Mouse (Mus musculus) layer of hippocampus, adult 2 months (tissue): ENCODE measurements around the gene Brk1. TPM values are rescaled to one million over a fixed set of nuclear protein-coding genes. Genes with fewer than 3 reads are reported as not detected.

ENCODE experiments used
- DNase-seq, 2 experiments: peaks; one replicate each; pipeline ENCODE4 v3.0.0; 2022; ENCODE audit warnings: low spot score in 2 of 2
- H3K27ac ChIP-seq: fragments of 200-600 bp; 2 replicates; pipeline ENCODE4 v1.8.1; 2022
- H3K4me3 ChIP-seq: fragments of 200-600 bp; 2 replicates; pipeline ENCODE4 v1.8.1; 2022; ENCODE audit warnings: mild to moderate bottlenecking
- CTCF ChIP-seq: fragments of 200-600 bp; conservative IDR thresholded peaks from 2 replicates; pipeline ENCODE4 v1.8.1; 2022; ENCODE audit warnings: antibody characterized with exemption, mild to moderate bottlenecking, moderate library complexity
- long read RNA-seq, 2 experiments: library from polyadenylated mRNA; stranded (forward); transcript quantifications; one replicate each; pipeline ENCODE4 v2.0.0; 2021; ENCODE audit warnings: borderline mapping rate in 2 of 2
- total RNA-seq, 2 experiments: library from RNA; stranded (reverse); gene quantifications; 2 replicates each; pipeline ENCODE4 v1.2.3; 2021

The Brk1 gene
- total RNA-seq, result 100 to 1,000 TPM; 211 to 234 TPM
- long read RNA-seq, experiment 1, transcript Brk1-201 (3 exons, 1,095 nt), result major isoform, 56 of 116 reads
- long read RNA-seq, experiment 1, partial matches to known transcripts, result 59 of 116 reads
- long read RNA-seq, experiment 1, other reads (novel, unspliced or antisense), result 1 of 116 reads
- long read RNA-seq, experiment 2, transcript Brk1-201 (3 exons, 1,095 nt), result major isoform, 94 of 151 reads
- long read RNA-seq, experiment 2, partial matches to known transcripts, result 57 of 151 reads
- long read RNA-seq, experiment 2, other reads (novel, unspliced or antisense), result 0 of 151 reads

DNA sequence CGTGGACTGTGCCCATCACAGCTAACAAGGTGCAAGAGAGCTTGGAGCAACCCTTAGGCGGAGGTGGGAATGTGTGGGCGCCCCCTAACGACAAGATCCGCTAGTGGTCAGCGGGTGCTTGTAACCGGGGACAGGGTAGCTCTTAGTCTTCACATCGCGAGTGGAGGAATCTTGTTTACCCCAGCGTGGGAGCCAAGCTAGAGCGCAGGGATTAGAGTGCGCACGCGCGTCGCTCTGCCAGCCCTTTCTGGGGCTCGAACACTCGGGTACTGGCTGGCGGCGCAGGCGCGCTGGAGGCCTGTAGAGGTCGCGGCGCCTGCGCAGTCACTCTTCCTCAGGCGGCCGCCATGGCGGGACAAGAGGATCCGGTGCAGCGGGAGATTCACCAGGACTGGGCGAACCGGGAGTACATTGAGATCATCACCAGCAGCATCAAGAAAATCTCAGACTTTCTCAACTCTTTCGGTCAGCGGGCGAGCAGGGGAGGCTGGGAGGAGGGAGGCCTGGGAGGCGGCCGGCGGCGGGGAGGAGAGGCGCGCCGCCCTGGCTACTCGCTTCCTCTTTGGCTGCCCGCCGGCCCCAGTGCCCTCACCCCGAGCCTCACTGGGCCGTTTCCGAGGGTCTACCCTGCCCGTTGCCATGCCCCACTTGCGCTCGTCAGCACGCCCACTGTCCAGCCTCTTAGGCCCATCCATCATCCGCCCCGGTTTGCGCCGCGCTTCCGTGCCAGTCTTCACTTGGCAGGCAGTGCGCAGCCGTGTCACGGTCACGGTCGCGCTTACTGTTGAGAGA, at the start of gene Brk1:
Gene Brk1 (plus strand): TSS at position 341 of the 792 bp plus-strand sequence.
- peak within 1 kb of the TSS; percentile 95 for H3K4me3 ChIP-seq
- peak; percentile 89 to 92 for DNase-seq
- H3K27ac ChIP-seq, result peak within 1 kb of the TSS; percentile 96
- TF ChIP-seq CTCF, result peak; percentile 78

DNA sequence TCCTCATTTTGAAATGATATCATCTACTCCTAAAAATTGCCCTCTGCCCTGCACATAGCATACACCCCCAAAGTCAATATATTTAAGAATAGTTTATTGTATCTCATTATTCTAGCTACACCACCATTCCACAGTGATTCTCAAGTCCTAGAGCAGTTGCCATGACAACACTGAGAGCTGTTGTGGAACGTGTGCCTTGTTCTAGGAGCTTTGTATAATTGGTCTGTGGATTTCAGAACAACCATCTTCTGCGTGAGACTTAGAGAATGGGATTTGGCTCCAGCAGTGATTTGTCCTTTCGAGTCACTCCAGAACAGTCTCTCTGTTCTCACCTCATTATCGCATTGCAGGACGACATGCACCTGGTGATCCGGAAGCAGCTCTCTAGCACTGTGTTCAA, 44.8 kb upstream of the Brk1 start:
- H3K27ac ChIP-seq, result no peak overlapping the region
- no peak for DNase-seq
- H3K4me3 ChIP-seq, result no peak overlapping the region
- TF ChIP-seq CTCF, result no peak

DNA sequence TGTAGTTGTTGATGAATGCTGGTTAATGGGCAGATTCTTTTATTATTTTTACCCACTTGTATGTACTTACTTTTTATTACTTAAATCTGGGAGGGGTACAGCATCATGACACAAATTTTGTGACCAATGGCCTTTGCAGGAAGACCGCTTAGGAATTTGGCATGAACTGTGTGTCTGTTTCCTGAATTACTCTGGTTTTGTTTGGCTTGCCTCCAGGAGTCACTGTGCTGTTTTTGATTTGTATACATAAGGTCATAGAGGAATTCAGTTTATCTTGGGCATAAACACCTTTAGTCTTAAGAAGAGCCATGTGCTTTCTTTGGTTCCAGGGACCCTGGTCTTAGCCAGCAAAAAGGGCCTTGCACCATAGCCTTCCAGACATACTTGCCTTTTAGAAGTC, 40.0 kb upstream of the Brk1 start:
- no peak for DNase-seq
- H3K27ac ChIP-seq, result no peak overlapping the region
- no peak for TF ChIP-seq CTCF
- no peak overlapping the region for H3K4me3 ChIP-seq

DNA sequence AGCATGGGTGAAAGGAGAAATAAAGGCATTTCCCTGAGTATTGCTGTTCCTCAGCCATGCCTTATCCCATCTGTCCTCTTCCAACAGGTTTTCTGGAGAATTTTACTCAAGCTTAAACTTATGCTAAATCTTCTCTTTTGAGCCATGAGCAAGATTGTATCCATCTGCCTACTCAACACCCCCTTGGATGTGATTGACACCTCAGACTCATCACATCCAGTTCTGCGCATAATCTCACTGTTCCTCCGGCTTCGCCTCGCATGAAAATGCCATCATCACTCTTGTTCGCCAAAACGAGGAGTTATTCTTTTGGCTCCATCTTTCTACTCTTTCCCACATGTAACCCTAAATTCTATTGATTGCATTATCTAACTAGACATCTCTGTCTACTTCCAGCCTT, 28.5 kb upstream of the Brk1 start:
- Histone ChIP-seq H3K27ac (peak overlapping the region; percentile 88), H3K4me3 (no peak overlapping the region)
- DNase-seq, result peak; percentile 25 to 76
- TF ChIP-seq CTCF, result no peak

DNA sequence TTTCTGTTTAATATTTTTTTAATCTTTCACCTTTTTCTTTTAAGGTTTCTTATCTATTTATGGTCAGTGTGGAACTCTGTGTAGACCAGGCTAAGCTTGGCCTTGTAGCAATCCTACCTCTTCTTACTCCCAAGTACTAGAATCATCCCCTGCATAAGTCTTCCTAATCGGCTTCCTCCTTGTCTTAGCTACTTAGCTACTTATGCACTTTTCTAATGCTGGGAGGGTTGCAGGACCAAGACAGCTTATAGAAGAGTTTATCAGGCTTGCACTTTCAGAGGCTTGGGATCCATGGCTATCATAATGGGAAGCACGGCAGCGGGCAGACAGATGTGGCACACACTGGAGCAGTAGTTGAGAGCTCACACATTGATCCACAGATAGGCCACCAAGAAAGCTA, 25.3 kb upstream of the Brk1 start:
- no peak for TF ChIP-seq CTCF
- Histone ChIP-seq H3K27ac (no peak overlapping the region), H3K4me3 (no peak overlapping the region)
- no peak for DNase-seq

GRCm38 (mm10) chr6:113583023-113583422, 21.5 kb upstream of the Brk1 start:
- TF ChIP-seq CTCF, result no peak
- no peak for DNase-seq
- Histone ChIP-seq H3K4me3 (no peak overlapping the region), H3K27ac (no peak overlapping the region)

GRCm38 (mm10) chr6:113585065-113585464, 19.5 kb upstream of the Brk1 start:
- no peak for TF ChIP-seq CTCF
- no peak for DNase-seq
- H3K4me3 ChIP-seq, result no peak overlapping the region
- no peak overlapping the region for H3K27ac ChIP-seq

DNA sequence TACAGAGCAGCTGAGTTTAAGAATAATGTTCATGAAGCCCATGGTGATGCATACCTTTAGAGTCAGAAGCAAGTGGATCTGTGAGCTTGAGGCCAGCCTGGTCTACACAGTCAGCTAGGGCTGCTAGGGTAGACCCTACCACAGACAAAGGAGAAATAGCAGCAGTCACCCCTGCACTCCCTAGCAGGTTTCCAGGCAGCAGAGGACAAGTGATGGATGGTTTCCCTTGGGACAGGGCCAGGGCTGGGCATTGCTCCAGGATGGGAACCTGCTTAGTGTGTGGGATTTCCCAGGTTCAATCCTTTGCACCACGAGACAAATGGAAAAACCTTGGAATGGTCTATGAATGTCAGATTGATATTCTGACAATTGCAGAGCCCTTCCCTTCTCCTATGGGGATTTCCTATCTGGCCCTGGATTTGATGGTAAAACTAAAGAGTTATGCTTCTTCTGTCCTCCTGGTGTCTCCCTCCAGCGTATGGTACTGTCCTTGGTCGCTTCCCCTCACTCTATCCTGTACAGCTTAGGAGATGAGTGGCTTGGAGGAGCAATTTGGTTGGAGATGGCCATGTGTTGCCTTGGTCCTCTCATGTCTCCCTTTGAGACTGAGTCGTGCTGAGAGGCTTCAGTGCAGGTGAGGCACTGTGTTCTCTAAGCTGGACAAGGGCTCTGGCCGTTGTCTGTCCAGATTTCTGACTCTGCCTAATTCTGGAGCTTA, 17.9 kb upstream of the Brk1 start:
- Histone ChIP-seq H3K27ac (no peak overlapping the region), H3K4me3 (no peak overlapping the region)
- TF ChIP-seq CTCF, result 0 out of 2 replicates have a peak, but pooled peaks have one; percentile 21
- DNase-seq, result no peak

DNA sequence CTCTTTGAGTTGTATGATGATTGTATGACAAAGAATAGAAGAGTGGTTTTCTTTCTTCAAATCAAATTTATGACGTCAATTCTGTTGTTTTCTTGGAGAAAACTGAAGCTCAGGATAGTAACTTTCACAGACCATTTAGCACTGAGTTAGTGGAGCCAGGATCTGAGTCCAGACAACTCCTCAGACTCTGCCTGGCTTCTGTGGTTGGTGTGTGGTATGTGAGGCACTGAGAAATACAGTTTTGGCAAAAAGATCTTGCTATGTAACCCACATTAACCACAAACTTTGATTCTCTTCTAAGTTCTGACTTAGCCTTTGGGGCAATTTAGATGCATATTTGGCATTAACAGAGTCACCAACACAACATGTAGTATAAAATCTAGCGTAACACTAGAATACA, 11.9 kb upstream of the Brk1 start:
- TF ChIP-seq CTCF, result no peak
- Histone ChIP-seq H3K4me3 (no peak overlapping the region), H3K27ac (no peak overlapping the region)
- no peak for DNase-seq

DNA sequence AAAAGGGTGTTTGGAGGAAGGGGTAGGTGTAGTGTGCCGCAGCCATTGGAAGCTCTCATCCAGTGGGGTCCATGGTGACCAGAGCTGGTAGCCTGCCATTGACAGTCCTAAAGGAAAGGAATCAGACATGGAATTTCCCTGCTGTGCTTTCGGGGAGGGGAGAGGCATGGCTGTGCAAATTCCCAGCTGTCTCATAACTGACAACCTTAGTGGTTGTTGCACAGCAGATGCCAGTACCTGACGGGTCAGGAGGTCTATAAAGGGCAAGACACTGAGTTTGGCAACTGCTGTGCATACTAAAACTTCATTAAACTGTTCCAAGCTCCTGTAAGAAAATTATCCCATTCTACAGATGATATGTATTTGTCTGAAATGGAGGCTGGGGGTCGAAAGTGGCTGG, 6.6 kb upstream of the Brk1 start:
- H3K4me3 ChIP-seq, result no peak overlapping the region
- TF ChIP-seq CTCF, result no peak
- H3K27ac ChIP-seq, result no peak overlapping the region

DNA sequence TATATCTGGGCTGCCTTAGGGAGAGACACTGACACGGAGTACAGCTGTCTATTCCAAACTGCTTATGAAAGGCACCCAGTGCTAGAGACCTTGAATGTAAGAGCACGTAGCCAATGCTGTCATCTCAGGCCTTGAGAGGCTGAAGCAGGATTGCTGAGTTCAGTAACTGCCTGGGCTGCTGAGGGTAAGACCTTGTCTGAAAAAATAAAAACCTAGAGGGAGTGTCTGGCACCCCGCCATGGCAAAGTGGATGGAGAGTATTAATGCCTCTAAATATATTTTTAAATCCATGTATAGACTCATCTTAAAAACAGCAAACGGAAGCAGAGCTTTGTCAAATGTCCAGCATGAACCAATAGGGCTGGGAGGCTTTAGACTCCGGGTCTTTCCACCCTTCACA, 4.7 kb upstream of the Brk1 start:
- H3K4me3 ChIP-seq, result no peak overlapping the region; the same call in 1 of the 2 replicates
- no peak for DNase-seq
- no peak for TF ChIP-seq CTCF

More for the DNA sequence above, 6.6 kb upstream of the Brk1 start:
- DNase-seq, result no peak

GRCm38 (mm10) chr6:113600543-113601139, 3.9 kb upstream of the Brk1 start, which contains the start of gene Fancd2os:
TSS of gene Fancd2os (minus strand) at chr6:113600715.
- Histone ChIP-seq H3K27ac (peak within 1 kb of the TSS; percentile 58), H3K4me3 (peak within 1 kb of the TSS; percentile 2; the same call in 1 of the 2 replicates)
- DNase-seq, result no peak
- TF ChIP-seq CTCF, result no peak

More for the DNA sequence above, 4.7 kb upstream of the Brk1 start:
- H3K27ac ChIP-seq, result peak overlapping the region; percentile 58
